Mouse (Mus musculus) embryo, embryonic 9.5 days (tissue): ENCODE measurements around the gene Adcyap1r1.

Experiments used
- DNase-seq: peaks from one replicate; pipeline ENCODE4 v3.0.0-alpha.2; 2017; ENCODE audit errors: extremely low spot score

Adcyap1r1 gene

DNA sequence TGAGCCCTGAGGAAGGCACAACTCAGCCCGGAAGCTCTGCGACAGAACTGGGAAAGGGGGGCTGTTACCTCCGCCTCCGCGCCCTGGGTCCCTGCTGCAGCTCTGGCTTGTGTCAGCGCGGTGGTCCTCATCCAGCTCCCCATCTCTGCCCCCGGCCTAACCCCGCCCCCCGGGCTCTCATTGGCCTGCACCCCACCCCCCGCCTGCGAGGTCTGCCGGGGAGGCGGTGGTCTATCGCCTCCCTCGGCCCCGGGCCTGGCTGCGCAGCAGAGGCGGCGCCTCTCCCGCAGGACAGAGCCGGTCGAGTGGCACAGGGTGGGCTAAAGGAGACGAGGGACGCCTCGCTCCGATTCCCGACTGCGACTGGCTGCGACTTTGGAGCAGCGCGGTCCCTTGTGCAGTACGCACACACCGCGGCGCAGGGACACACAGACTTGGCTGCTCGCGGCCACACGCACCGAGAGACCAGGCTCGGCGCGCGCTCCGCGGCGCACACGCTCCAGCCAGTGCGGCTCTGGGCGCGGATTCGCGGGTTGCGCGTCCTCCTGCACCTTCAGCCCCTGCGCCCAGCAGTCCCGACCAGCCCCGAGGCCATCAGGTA lies at the start of gene Adcyap1r1:
Gene Adcyap1r1 (plus strand): TSS at position 208 of the 601 bp plus-strand sequence.
- peak; percentile 85 for DNase-seq

- DNase-seq, result no peak
These were observed 49.6 kb upstream of the Adcyap1r1 start for GRCm38 (mm10) chr6:55402041-55402776.

DNA sequence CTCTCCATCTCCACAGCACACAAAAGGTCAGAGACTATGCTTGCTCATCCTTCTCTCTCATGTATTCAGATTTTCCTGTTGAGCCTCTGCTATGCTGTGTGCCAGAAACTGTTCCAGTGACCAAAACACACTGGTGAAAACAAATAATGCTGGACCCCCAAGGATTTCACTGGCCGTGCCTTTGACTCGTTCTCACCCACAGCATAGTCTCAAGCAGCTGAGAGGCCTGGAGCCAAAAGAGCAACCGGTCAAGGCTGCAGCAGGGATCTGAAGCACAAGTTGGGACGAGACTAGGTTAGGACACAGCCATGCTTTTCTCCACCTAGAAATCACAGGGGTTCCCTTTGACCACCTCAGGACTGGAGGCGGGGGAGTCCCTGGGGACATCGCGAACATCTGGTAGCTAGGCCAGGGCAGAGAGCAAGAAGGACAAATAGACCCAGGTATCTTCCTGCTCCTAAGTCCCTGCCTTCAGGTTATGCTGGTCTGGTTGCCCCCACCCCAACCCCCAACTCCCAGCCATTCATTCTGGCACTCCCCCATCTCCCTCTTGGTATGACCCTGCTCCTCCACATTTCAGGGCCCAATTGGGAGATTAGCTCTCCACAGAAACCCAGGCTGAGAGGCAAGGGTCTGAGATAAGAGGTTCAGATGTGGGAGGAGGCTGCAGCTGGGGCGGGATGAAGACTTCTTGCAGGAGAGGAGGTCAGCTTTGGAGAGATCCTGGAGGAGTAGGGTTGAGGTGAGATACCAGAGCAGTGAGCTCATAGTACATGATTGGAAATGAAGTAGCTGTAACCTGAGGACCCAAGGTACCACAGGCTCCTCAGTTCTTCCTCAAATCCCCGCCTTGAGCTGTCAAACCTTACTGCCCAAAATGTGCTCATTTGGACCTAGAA lies 48.1 kb upstream of the Adcyap1r1 start:
- DNase-seq, result no peak

- no peak for DNase-seq
These were observed 47.3 kb upstream of the Adcyap1r1 start for GRCm38 (mm10) chr6:55404421-55404990.

DNA sequence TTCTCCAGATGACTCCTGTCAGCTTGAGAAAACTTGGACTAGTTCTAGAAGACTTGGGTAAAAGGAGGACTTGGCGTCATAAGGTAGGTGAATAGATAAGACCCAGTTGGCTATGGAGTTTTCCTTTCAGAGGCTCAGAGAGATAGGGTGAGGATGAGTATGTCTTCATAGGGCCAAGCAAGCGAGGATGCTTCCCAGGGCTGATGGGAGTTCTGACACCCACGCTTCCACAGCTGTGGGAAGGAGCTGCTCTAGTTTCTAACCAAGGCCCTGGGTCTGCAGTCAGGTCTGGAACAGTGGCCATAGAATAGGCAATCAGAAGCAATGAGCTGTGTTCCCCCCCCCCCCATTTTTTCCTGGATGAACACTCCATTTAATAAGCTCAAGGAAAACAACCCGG lies 44.4 kb upstream of the Adcyap1r1 start:
- DNase-seq, result no peak

GRCm38 (mm10) chr6:55410119-55410775 lies 41.5 kb upstream of the Adcyap1r1 start:
- DNase-seq, result no peak

DNA sequence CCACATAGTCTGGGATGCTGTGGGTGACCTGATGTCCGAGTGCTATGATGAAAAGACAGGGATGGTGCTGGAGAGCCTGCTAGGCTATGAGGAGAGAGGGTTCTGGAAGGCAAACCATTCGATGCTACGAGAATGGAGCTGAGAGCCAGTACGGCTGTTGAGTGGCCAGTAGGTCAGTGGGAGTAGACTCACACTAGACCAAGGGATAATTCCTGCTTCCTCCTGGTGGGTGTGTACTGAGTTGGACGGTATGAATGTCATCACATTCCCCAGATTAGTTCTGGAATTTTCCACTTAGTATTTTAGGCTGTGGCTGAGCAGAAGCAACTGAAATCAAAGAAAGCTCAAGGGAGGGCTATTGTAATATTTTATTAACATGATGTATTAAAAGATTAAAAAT lies 40.8 kb upstream of the Adcyap1r1 start:
- no peak for DNase-seq

DNA sequence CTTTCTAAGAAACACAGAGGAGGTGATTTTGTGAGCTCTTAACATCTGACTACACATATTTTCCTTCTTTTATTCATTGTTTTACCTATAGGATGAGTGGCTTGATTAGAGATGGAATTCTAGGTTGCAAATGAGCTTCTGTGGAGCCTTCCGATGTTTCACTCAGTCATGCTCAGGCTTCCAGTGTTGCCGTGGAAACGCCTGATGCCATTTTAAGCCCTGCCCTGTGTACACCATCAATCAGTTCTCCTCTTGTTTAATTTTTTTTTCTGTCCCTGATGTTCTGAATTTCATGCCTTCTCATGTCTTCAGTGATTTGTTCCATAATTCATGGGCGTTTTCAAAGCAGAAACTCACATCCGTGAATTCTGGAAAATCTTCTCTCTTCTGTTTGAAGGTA lies 35.6 kb upstream of the Adcyap1r1 start:
- no peak for DNase-seq

GRCm38 (mm10) chr6:55418746-55419410 lies 32.9 kb upstream of the Adcyap1r1 start:
- no peak for DNase-seq

- no peak for DNase-seq
These were observed 31.4 kb upstream of the Adcyap1r1 start for GRCm38 (mm10) chr6:55420411-55420810.

DNA sequence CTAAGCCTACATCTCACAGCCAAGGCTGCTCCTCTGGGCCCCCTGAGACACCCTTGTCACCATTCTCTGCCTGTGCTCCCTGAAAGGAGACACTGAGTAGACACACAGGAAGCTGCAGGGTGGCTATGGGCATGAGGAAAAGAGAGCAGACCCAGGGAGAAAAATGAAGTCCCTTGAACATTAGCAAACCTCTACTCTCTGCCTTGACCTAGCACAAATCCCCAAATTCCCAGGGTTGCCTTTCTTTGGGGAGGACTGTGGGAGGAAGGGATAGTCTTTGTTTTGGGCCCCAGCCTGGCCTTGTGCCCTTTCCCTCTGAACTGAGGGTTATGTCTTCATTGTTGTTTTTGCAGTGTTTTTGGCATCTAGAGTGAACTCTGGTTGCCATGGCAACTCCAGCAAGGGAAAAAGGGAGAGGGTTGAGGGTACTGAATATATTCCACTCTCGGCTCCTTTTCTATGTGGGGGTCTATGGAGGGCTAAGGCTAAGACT lies 30.9 kb upstream of the Adcyap1r1 start:
- peak; percentile 36 for DNase-seq

DNA sequence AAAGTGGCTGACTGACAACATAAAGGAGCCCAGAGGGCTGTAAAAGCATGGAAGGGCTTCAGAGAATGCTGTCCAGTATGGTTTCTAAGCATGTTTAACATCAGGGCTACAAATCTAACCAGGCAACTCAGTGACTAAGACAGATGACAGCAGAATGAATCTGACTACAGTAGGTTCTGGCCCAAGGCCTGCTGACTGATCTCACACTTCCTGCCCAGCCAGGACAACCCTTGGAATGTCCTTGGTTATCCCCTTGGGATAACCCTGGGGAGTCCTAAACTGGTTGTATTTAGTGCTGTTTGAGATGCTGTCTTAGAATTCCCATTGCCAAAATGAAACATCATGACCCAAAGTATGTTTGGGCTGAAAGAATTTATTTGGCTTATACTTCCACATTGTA lies 19.7 kb upstream of the Adcyap1r1 start:
- no peak for DNase-seq

DNA sequence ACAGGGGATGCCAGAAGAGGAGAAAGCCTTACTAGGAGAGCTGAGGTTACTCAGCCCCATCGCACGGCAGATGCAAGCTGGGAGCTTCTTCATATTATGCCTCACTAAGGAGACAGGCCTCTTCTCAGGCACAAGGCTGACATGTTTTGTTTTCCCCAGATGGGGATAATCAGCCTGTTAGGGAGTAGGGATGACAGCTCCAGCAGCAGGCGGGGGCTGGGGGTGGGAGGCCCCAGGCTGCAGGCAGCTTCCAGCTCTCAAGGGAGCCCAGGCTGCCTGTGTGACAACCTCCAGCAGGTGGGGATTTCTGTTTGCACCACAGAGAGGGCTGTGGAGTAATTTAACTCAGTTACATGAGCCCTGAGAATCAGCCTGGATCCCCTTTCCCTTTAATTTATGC lies 17.4 kb upstream of the Adcyap1r1 start:
- peak; percentile 39 for DNase-seq

GRCm38 (mm10) chr6:55435266-55436159 lies 16.3 kb upstream of the Adcyap1r1 start:
- no peak for DNase-seq

DNA sequence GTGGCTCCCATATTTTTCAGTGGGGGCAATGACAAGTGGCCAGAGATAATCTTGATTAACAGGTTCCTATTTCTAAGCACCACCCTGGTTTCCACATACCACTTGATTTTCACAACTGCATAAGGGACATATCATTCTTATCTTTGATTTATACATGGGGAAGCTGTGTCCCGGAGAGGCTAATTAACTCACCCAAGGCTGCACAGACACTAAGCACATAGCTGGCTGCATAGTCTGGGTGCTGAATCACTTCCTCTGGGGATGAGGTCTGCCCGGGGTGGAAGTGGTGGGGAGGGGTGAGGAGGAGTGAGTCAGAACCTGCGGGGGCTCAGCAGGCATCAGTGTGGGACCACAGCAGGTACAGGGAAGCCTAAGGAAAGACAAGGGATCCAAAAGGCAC lies 13.9 kb upstream of the Adcyap1r1 start:
- no peak for DNase-seq

GRCm38 (mm10) chr6:55438837-55439236 lies 12.9 kb upstream of the Adcyap1r1 start:
- no peak for DNase-seq

DNA sequence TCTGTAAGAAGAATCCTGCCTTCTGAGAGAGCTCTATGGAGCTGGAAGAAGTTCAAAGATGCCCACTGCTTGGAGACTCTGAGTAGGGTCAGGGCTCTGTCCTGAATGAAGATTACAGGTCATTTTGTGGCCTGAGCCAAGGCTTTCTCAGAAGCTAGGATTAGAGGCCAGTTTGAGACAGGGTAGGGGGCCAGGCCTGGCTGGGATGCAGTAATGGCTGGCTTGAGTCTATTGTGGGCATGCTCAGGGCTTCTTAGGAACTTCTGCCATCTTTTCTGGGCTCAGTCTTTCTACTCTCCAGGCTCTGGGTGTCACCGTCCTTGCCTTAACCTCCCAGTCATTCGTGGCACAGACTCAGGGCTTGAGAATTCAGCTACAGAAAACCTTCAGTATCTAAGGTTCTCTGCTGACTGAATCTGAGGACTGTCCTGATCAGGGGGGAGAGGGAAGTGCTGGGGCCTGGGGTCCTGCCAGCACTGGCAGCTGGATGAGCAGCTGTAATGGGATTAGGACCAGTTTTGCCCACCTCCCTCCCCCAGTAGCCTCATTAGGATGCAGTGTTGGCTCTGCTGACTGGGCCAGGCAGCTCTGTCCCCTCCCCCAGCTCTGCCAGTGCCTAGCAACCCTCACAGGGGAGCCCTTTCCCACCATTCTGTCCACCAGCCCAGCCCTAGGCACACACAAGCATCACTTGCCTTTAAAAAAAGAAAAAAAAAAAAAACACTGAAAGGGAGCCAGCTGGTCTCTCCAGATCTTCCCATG lies 7.7 kb upstream of the Adcyap1r1 start:
- peak; percentile 55 for DNase-seq

DNA sequence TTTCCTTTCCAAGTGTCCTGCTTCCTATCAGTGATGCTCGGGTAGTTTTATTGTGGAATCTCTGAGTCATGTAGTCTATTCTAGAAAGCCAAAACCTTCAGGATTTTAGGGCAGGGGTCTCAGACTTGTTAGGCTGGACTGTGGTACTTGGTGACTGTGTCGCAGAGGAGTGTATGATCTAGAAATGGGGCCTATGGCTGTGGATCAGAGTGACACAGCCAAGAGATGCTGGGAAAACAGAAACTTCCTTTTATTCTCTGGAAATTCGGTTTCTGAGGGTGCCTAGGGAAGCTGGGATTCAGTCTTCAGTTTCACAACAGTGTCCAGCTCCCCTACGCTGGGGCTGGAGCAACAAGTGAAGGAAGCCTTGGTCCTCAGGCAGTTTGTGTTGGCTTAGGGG lies 7.1 kb upstream of the Adcyap1r1 start:
- no peak for DNase-seq

GRCm38 (mm10) chr6:55448199-55448598 lies 3.6 kb upstream of the Adcyap1r1 start:
- no peak for DNase-seq
